Mouse (Mus musculus) hindbrain, postnatal 0 days (tissue): ENCODE results near the gene Chka. TPM values are rescaled to one million over a fixed set of nuclear protein-coding genes. Genes with fewer than 3 reads are reported as not detected.

ENCODE experiments used
- ATAC-seq: fragments of 200-750 bp; cut with Nextera tagmentation; 2 replicates; pipeline ENCODE4 v1.8.0; 2017; ENCODE audit warnings: mild to moderate bottlenecking, moderate TSS enrichment, moderate library complexity
- DNase-seq: peaks from one replicate; pipeline ENCODE4 v3.0.0-alpha.2; 2015; ENCODE audit warnings: low spot score
- H3K27ac ChIP-seq: fragments of 300-500 bp; sonication (generic); 2 replicates; pipeline ENCODE4 v1.5.1; 2014; ENCODE audit warnings: mild to moderate bottlenecking
- H3K27me3 ChIP-seq: fragments of 300-500 bp; sonication (generic); 2 replicates; pipeline ENCODE4 v1.6.1; 2014; ENCODE audit warnings: low read length, mixed read lengths; ENCODE audit not compliant: insufficient read depth
- H3K36me3 ChIP-seq: fragments of 300-500 bp; sonication (generic); 2 replicates; pipeline ENCODE4 v1.6.1; 2014; ENCODE audit warnings: low read length, mixed read lengths; ENCODE audit not compliant: insufficient read depth
- H3K4me1 ChIP-seq: fragments of 300-500 bp; sonication (generic); 2 replicates; pipeline ENCODE4 v1.6.1; 2014; ENCODE audit warnings: antibody characterized with exemption, low read length, mixed read lengths; ENCODE audit not compliant: insufficient read depth
- H3K4me2 ChIP-seq: fragments of 300-500 bp; sonication (generic); 2 replicates; pipeline ENCODE4 v1.6.1; 2014; ENCODE audit warnings: low read depth, mild to moderate bottlenecking, low read length, moderate library complexity, mixed read lengths
- H3K4me3 ChIP-seq: fragments of 300-500 bp; sonication (generic); 2 replicates; pipeline ENCODE4 v1.5.1; 2014; ENCODE audit warnings: low read length
- H3K9ac ChIP-seq: fragments of 300-500 bp; sonication (generic); replicated peaks from 2 replicates; pipeline ENCODE4 v1.6.1; 2014; ENCODE audit warnings: mild to moderate bottlenecking, low read length, moderate library complexity, mixed read lengths
- H3K9me3 ChIP-seq: fragments of 300-500 bp; sonication (generic); 2 replicates; pipeline ENCODE4 v1.6.1; 2016; ENCODE audit warnings: low read length, mixed read lengths
- CTCF ChIP-seq: IDR thresholded peaks from 2 replicates; pipeline ENCODE4 v1.5.1; 2016; ENCODE audit warnings: antibody characterized with exemption, control low read depth, low read depth
- WGBS: fragments of 180-500 bp; shearing (Covaris S2); extraction: QIAGEN DNeasy Blood & Tissue Kit; methylation state at CpG from one replicate; pipeline ENCODE4 v1.1.7; 2014; 5-methylcytosine and 5-hydroxymethylcytosine counted together
- polyA plus RNA-seq: library from polyadenylated mRNA; unstranded; fragments of >200 nt; fragmentation: Nextera tagmentation; extraction: Ambion mirVana; gene quantifications from 2 replicates; pipeline ENCODE4 v1.2.1, GENCODE M21; 2015
- total RNA-seq: library from RNA; depleted of rRNA; stranded (reverse); fragments of >200 nt; gene quantifications from 2 replicates; pipeline ENCODE4 v1.2.3, GENCODE M21; 2014

Chka gene
- total and polyA plus RNA-seq, 2 experiments from 2014 or later: 53.9 to 68.9 TPM

GRCm38 (mm10) chr19:3845803-3846406 is 5.7 kb upstream of the Chka start:
- ATAC-seq (no peak), DNase-seq (peak; percentile 24)
- Histone ChIP-seq H3K27me3 (no peaks in the 10 kb centered on the region), H3K4me3 (no peak overlapping the region), H3K4me1 (peaks cover 2% of the 10 kb centered on the region), H3K27ac (no peak overlapping the region), H3K9me3 (no peaks in the 10 kb centered on the region), H3K9ac (no peak overlapping the region), H3K4me2 (no peak overlapping the region), H3K36me3 (no peaks in the 10 kb centered on the region)
- TF ChIP-seq CTCF: no peak
- 62% methylated on average over 1 of the region's 1 CpGs for WGBS

DNA sequence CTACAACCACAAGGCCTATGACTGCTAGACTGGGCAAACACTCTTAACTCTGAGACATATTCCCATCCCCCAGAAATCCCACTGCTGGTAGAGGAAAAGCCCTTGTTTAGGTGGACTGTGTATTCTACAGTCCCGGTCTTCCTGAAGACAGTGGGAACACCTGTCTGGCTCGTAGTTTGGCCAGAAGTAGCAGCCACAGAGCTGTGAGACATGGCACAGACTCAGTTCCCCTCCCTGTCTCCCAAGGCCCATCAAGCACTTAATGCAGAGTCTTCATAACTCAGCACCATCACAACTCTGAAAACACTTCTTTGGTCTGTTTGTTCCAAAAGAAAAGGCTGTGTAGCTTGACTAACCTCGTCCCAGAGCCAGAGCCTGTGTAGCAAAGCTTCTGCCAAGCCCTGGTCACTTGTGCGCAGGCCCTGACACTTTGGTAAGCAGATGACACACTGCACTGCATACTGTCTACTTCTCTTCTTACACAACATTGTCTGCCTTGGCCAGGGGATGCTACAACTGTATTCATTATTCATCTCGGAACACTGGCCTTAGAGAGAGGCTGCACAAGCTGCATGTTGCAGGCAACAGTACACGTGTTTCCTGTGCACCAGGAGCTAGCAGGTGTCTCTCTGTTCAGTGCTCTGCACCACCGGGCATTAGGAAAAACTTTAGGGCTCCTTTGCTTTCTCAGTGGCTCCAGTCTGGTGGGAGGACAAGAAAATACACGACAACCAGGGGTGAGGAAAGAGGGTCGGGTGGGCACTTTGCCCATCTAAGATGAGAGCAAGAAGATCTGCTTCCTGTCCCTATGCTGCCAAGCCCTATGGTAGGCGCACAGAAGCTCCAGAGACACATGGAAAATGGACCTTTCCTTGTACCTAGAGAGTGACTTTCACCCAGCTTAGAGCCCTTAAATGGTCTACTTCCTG is 4.6 kb upstream of the Chka start:
- H3K4me1 ChIP-seq: peaks cover 6% of the 10 kb centered on the region
- TF ChIP-seq CTCF: no peak
- H3K9me3 ChIP-seq: no peaks in the 10 kb centered on the region
- no peak for ATAC-seq
- H3K27me3 ChIP-seq: no peaks in the 10 kb centered on the region
- no peak overlapping the region for H3K27ac ChIP-seq
- no peaks in the 10 kb centered on the region for H3K36me3 ChIP-seq
- WGBS: 84% methylated on average over 10 of the region's 10 CpGs
- H3K4me3 ChIP-seq: no peak overlapping the region
- no peak overlapping the region for H3K4me2 ChIP-seq
- H3K9ac ChIP-seq: no peak overlapping the region
- DNase-seq: no peak

GRCm38 (mm10) chr19:3847711-3848110 is 3.9 kb upstream of the Chka start:
- Histone ChIP-seq H3K27me3 (no peaks in the 10 kb centered on the region), H3K27ac (no peak overlapping the region), H3K9ac (no peak overlapping the region), H3K4me3 (no peak overlapping the region), H3K9me3 (no peaks in the 10 kb centered on the region), H3K4me2 (no peak overlapping the region), H3K4me1 (peaks cover 6% of the 10 kb centered on the region), H3K36me3 (no peaks in the 10 kb centered on the region)
- TF ChIP-seq CTCF: no peak
- no peak for ATAC-seq
- no peak for DNase-seq
- WGBS: 92% methylated on average over 5 of the region's 5 CpGs

DNA sequence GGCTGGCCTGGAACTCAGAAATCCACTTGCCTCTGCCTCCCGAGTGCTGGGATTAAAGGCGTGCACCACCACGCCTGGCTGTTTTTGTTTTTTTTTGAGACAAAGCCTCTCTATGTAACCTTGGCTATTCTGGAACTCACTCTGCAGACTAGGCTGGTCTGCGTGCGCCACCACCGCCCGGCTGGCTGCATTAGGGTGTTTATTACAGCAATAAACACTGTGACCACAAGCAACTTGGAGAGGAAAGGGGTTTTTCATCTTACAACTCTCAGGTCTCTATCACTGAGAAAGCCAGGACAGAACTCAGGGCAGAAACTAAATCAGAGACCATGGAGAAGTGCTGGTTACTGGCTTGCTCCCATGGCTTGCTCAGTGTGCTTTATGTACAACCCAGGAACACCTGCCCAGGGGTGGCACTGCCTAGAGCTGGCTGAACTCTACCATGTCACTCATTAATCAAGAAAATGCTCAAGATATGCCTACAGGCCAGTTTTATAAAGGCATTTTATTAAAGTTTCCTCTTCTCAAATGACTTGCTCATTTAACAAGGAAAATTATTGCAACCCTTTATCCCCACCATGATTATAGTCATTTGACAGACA is 3.3 kb upstream of the Chka start:
- no peak for ATAC-seq

GRCm38 (mm10) chr19:3849251-3849650 is 2.3 kb upstream of the Chka start:
- H3K36me3 ChIP-seq: no peaks in the 10 kb centered on the region
- DNase-seq (no peak), ATAC-seq (no peak)
- no peak overlapping the region for H3K27ac ChIP-seq
- H3K9me3 ChIP-seq: no peaks in the 10 kb centered on the region
- H3K4me3 ChIP-seq: no peak overlapping the region
- no peak overlapping the region for H3K4me2 ChIP-seq
- no peaks in the 10 kb centered on the region for H3K27me3 ChIP-seq
- H3K4me1 ChIP-seq: peaks cover 9% of the 10 kb centered on the region
- no peak for TF ChIP-seq CTCF
- 83% methylated on average over 2 of the region's 2 CpGs for WGBS
- no peak overlapping the region for H3K9ac ChIP-seq

More for the DNA sequence above, 3.3 kb upstream of the Chka start:
- no peak overlapping the region for H3K4me3 ChIP-seq
- H3K9ac ChIP-seq: no peak overlapping the region
- no peaks in the 10 kb centered on the region for H3K9me3 ChIP-seq
- no peak for DNase-seq
- TF ChIP-seq CTCF: no peak
- WGBS: 86% methylated on average over 7 of the region's 7 CpGs
- no peaks in the 10 kb centered on the region for H3K27me3 ChIP-seq
- no peak overlapping the region for H3K27ac ChIP-seq
- H3K4me1 ChIP-seq: peaks cover 9% of the 10 kb centered on the region
- no peak overlapping the region for H3K4me2 ChIP-seq
- H3K36me3 ChIP-seq: no peaks in the 10 kb centered on the region

- ATAC-seq: no peak
- Histone ChIP-seq H3K27ac (no peak overlapping the region), H3K4me3 (no peak overlapping the region), H3K9me3 (no peaks in the 10 kb centered on the region), H3K4me2 (no peak overlapping the region), H3K4me1 (peaks cover 9% of the 10 kb centered on the region), H3K9ac (no peak overlapping the region), H3K27me3 (no peaks in the 10 kb centered on the region), H3K36me3 (no peaks in the 10 kb centered on the region)
- no peak for DNase-seq
- no peak for TF ChIP-seq CTCF
- WGBS: 49% methylated on average over 5 of the region's 5 CpGs
These were observed 1.5 kb upstream of the Chka start for GRCm38 (mm10) chr19:3850076-3850475.
